Mouse (Mus musculus): ENCODE measurements at regions not wholly inside any gene's neighbourhood (a gene's known extent, or its start where the extent isn't known, plus 50 kb on each side); places are given as distances from the start of the nearest gene placed in this dataset.
A peak's percentile ranks its signal among the peaks of the same experiment; 100 is the strongest.

GRCm38 (mm10) chr3:130940302-130940867 lies 169.9 kb upstream of the Lef1 start:
- DNase-seq (ENCODE audit: low spot score): no peak

- DNase-seq (ENCODE audit: low spot score): no peak
Measured at GRCm38 (mm10) chr3:130936980-130937379, 173.3 kb upstream of the Lef1 start.

GRCm38 (mm10) chr3:130936336-130936735 lies 173.9 kb upstream of the Lef1 start:
- DNase-seq (ENCODE audit: low spot score): no peak

GRCm38 (mm10) chr3:130935926-130936315 lies 174.3 kb upstream of the Lef1 start:
- DNase-seq (ENCODE audit: low spot score): no peak

- no peak for DNase-seq (ENCODE audit: low spot score)
Measured at GRCm38 (mm10) chr3:130935302-130935925, 174.9 kb upstream of the Lef1 start.

- no peak for DNase-seq (ENCODE audit: low spot score)
Measured at GRCm38 (mm10) chr3:130932723-130933122, 177.5 kb upstream of the Lef1 start.

GRCm38 (mm10) chr3:130932226-130932625 lies 178.0 kb upstream of the Lef1 start:
- no peak for DNase-seq (ENCODE audit: low spot score)

- DNase-seq (ENCODE audit: low spot score): no peak
Measured at GRCm38 (mm10) chr3:130925000-130925399, 185.3 kb upstream of the Lef1 start.

GRCm38 (mm10) chr3:130923615-130923958 lies 186.7 kb upstream of the Lef1 start:
- DNase-seq (ENCODE audit: low spot score): no peak

- no peak for DNase-seq (ENCODE audit: low spot score)
Measured at GRCm38 (mm10) chr3:130922812-130923614, 187.3 kb upstream of the Lef1 start.

- DNase-seq (ENCODE audit: low spot score): no peak
Measured at GRCm38 (mm10) chr3:130921621-130922245, 188.5 kb upstream of the Lef1 start.

GRCm38 (mm10) chr3:130913812-130914211 lies 183.6 kb upstream of the Rpl34 start:
- DNase-seq (ENCODE audit: low spot score): no peak

- DNase-seq (ENCODE audit: low spot score): no peak
Measured at GRCm38 (mm10) chr3:130905101-130905500, 174.9 kb upstream of the Rpl34 start.

GRCm38 (mm10) chr3:130903329-130903728 lies 173.1 kb upstream of the Rpl34 start:
- no peak for DNase-seq (ENCODE audit: low spot score)

GRCm38 (mm10) chr3:130902376-130902775 lies 172.2 kb upstream of the Rpl34 start:
- DNase-seq (ENCODE audit: low spot score): no peak

- no peak for DNase-seq (ENCODE audit: low spot score)
Measured at GRCm38 (mm10) chr3:130901343-130901742, 171.1 kb upstream of the Rpl34 start.

GRCm38 (mm10) chr3:130900846-130901245 lies 170.6 kb upstream of the Rpl34 start:
- no peak for DNase-seq (ENCODE audit: low spot score)

- peak; percentile 7 for DNase-seq (ENCODE audit: low spot score)
Measured at GRCm38 (mm10) chr3:130900054-130900840, 170.0 kb upstream of the Rpl34 start.

GRCm38 (mm10) chr3:130894168-130894814 lies 164.1 kb upstream of the Rpl34 start:
- no peak for DNase-seq (ENCODE audit: low spot score)

- no peak for DNase-seq (ENCODE audit: low spot score)
Measured at GRCm38 (mm10) chr3:130891310-130891709, 161.1 kb upstream of the Rpl34 start.

GRCm38 (mm10) chr3:130888587-130888986 lies 158.4 kb upstream of the Rpl34 start:
- DNase-seq (ENCODE audit: low spot score): no peak
